Mouse (Mus musculus) MEL (cell line): Measurements from ENCODE around the gene Asns.
A peak's percentile ranks its signal among the peaks of the same experiment; 100 is the strongest.

Experiments
- CTCF ChIP-seq, 3 experiments: IDR thresholded peaks in 2 of 3; conservative IDR thresholded peaks in 1 of 3; 2 replicates each; pipeline ENCODE4 v1.5.1; 2011 to 2012; ENCODE audit warnings: low read length in 3 of 3, low read depth in 2 of 3, mild to moderate bottlenecking in 2 of 3, improper control_type of control experiment in 1 of 3, inconsistent platforms in 1 of 3, mixed read lengths in 1 of 3, moderate library complexity in 1 of 3; ENCODE audit not compliant: control insufficient read depth in 1 of 3, insufficient read depth in 1 of 3, poor library complexity in 1 of 3, severe bottlenecking in 1 of 3
- ETS1 ChIP-seq: IDR thresholded peaks from 2 replicates; pipeline ENCODE4 v1.6.1; 2012; ENCODE audit warnings: low read depth, mild to moderate bottlenecking, inconsistent platforms, low read length, improper control_type of control experiment, moderate library complexity
- GATA1 ChIP-seq: IDR thresholded peaks from 2 replicates; pipeline ENCODE4 v1.6.1; 2011; ENCODE audit warnings: low read depth, low read length, improper control_type of control experiment
- KAT2A ChIP-seq: conservative IDR thresholded peaks from 2 replicates; pipeline ENCODE4 v1.6.1; 2012; ENCODE audit warnings: low read depth, low read length, improper control_type of control experiment, inconsistent platforms
- MAFK ChIP-seq: IDR thresholded peaks from 2 replicates; pipeline ENCODE4 v1.6.1; 2011; ENCODE audit warnings: low read depth, mild to moderate bottlenecking, low read length, improper control_type of control experiment, borderline replicate concordance
- MYC ChIP-seq: IDR thresholded peaks from 2 replicates; pipeline ENCODE4 v1.6.1; 2011; ENCODE audit warnings: low read depth, mild to moderate bottlenecking, low read length, improper control_type of control experiment, moderate library complexity
- NELFE ChIP-seq: IDR thresholded peaks from 2 replicates; pipeline ENCODE4 v1.6.1; 2011; ENCODE audit warnings: low read depth, low read length, improper control_type of control experiment
- POLR2A ChIP-seq, 2 experiments: IDR thresholded peaks; 2 replicates each; pipeline ENCODE4 v1.6.1; 2011 to 2012; ENCODE audit warnings: low read length in 2 of 2, mild to moderate bottlenecking in 2 of 2, control low read depth in 1 of 2, improper control_type of control experiment in 1 of 2, low read depth in 1 of 2, moderate library complexity in 1 of 2; ENCODE audit not compliant: control insufficient read depth in 1 of 2, insufficient read depth in 1 of 2, poor library complexity in 1 of 2
- POLR2AphosphoS2 ChIP-seq: IDR thresholded peaks from 2 replicates; pipeline ENCODE4 v1.6.1; 2011; ENCODE audit warnings: low read length, improper control_type of control experiment
- TBP ChIP-seq: IDR thresholded peaks from 2 replicates; pipeline ENCODE4 v1.8.0; 2011; ENCODE audit warnings: low read depth, low read length, improper control_type of control experiment
- UBTF ChIP-seq: IDR thresholded peaks from 2 replicates; pipeline ENCODE4 v1.6.1; 2012; ENCODE audit warnings: low read depth, mild to moderate bottlenecking, inconsistent platforms, low read length, improper control_type of control experiment, moderate library complexity, borderline replicate concordance; ENCODE audit not compliant: insufficient read depth
- USF2 ChIP-seq, 2 experiments: IDR thresholded peaks; 2 replicates each; pipeline ENCODE4 v1.6.1; 2011 to 2012; ENCODE audit warnings: improper control_type of control experiment in 2 of 2, low read length in 2 of 2, borderline replicate concordance in 1 of 2, inconsistent platforms in 1 of 2, low read depth in 1 of 2, mild to moderate bottlenecking in 1 of 2; ENCODE audit not compliant: insufficient read depth in 1 of 2
- ZC3H11A ChIP-seq: IDR thresholded peaks from 2 replicates; pipeline ENCODE4 v1.6.1; 2012; ENCODE audit warnings: low read depth, mild to moderate bottlenecking, inconsistent platforms, low read length, improper control_type of control experiment

GRCm38 (mm10) chr6:7692884-7693585, at the start of gene Asns:
- peak; percentile 55; the same call in 1 of the 2 replicates for TF ChIP-seq KAT2A
- no peak for TF ChIP-seq USF2 (IDR thresholded peaks at IDR 0.05; ENCODE audit: borderline replicate concordance in 1 of 2, insufficient read depth in 1 of 2, low read depth in 1 of 2, low read length in 2 of 2)
- TF ChIP-seq CTCF (IDR thresholded peaks at IDR 0.05 in 2 of 3, conservative IDR thresholded peaks at IDR 0.05 in 1 of 3; ENCODE audit: control insufficient read depth in 1 of 3, insufficient read depth in 1 of 3, low read depth in 2 of 3, low read length in 3 of 3, poor library complexity in 1 of 3, severe bottlenecking in 1 of 3): peak in 2 of 3 experiments; percentile 14 to 36; a peak in 4 of 6 replicates
- peak; percentile 71; the same call in 1 of the 2 replicates for TF ChIP-seq UBTF
- peak; percentile 78 for TF ChIP-seq TBP
- no peak for TF ChIP-seq ZC3H11A
- peak; percentile 87 to 92 for TF ChIP-seq POLR2A (IDR thresholded peaks at IDR 0.05; ENCODE audit: control insufficient read depth in 1 of 2, insufficient read depth in 1 of 2, low read depth in 1 of 2, low read length in 2 of 2, poor library complexity in 1 of 2)
- TF ChIP-seq NELFE: peak; percentile 95
- TF ChIP-seq MAFK: no peak
- no peak for TF ChIP-seq GATA1
- peak; percentile 84 for TF ChIP-seq POLR2AphosphoS2
- TF ChIP-seq MYC: peak; percentile 91; the same call in 1 of the 2 replicates
- peak; percentile 63 for TF ChIP-seq ETS1
